In genomic region chr8:120863683-120864082, GRCm38 (mm10) we compare ENCODE assay signal across 16 mouse cellular contexts.
DNase-seq lines count a peak whose midpoint lies in the region.
"Had no signal": no experiment of that assay in that cellular context is flagged by ENCODE, and none has a peak within 500 bp of the region (broad histone marks: within the 10 kb centered on the region; RNA-seq: fewer than 3 reads in every experiment).

No protein-coding gene starts in this region.

- peak; percentile 29 for DNase-seq in adrenal gland, postnatal 14 days
- no peak for DNase-seq in adrenal gland, adult 18-20 months (ENCODE audit: low spot score in 2 of 2)
- peak; percentile 9 for DNase-seq in kidney, adult 9 months
- DNase-seq in kidney, adult 8-10 months: no peak
- DNase-seq in lung, postnatal 10 days: peak; percentile 71
- DNase-seq in lung, postnatal 25 days (ENCODE audit: low spot score): no peak
- peak; percentile 64 to 66 for DNase-seq in kidney, postnatal 4 days
- DNase-seq in thymus, postnatal 4 days: no peak
- DNase-seq: adrenal gland, adult 8-10 months; cerebellum, adult 18-20 months; cerebellum, postnatal 10 days; gastrocnemius, adult 2 months; gastrocnemius, postnatal 36 days; heart, adult 18-20 months; liver; thymus, adult 2 months had no signal

Comparison
In these comparisons a context has a peak if more than half of its experiments do, and no peak if none do; other contexts are left out.
1. DNase-seq: peak in adrenal gland, postnatal 14 days (single experiment), kidney, adult 9 months (single experiment), lung, postnatal 10 days (single experiment) and kidney, postnatal 4 days (2 of 2); none in adrenal gland, adult 18-20 months (0 of 2), kidney, adult 8-10 months (0 of 2), lung, postnatal 25 days (single experiment) and thymus, postnatal 4 days (single experiment).